Mouse (Mus musculus) lung, postnatal 0 days (tissue): Measurements from ENCODE around the gene Tgfb2. TPM values are rescaled to one million over a fixed set of nuclear protein-coding genes. Genes with fewer than 3 reads are reported as not detected.

Experiments
- ATAC-seq: fragments of 200-750 bp; cut with Nextera tagmentation; 2 replicates; pipeline ENCODE4 v1.8.0; 2017; ENCODE audit warnings: moderate library complexity
- DNase-seq: peaks from one replicate; pipeline ENCODE4 v3.0.0-alpha.2; 2016; ENCODE audit warnings: low spot score
- H3K27ac ChIP-seq: fragments of 300-500 bp; sonication (generic); 2 replicates; pipeline ENCODE4 v1.5.1; 2014; ENCODE audit warnings: antibody characterized with exemption, mild to moderate bottlenecking, low read length, mixed read lengths
- H3K27me3 ChIP-seq: fragments of 300-500 bp; sonication (generic); replicated peaks from 2 replicates; pipeline ENCODE4 v1.6.1; 2014; ENCODE audit warnings: low read length, mixed read lengths; ENCODE audit not compliant: insufficient read depth
- H3K36me3 ChIP-seq: fragments of 300-500 bp; sonication (generic); 2 replicates; pipeline ENCODE4 v1.6.1; 2014; ENCODE audit warnings: low read length, mixed read lengths; ENCODE audit not compliant: insufficient read depth
- H3K4me1 ChIP-seq: fragments of 300-500 bp; sonication (generic); 2 replicates; pipeline ENCODE4 v1.6.1; 2014; ENCODE audit warnings: antibody characterized with exemption, low read depth, low read length, mixed read lengths; ENCODE audit not compliant: insufficient read depth
- H3K4me2 ChIP-seq: fragments of 300-500 bp; sonication (generic); replicated peaks from 2 replicates; pipeline ENCODE4 v1.6.1; 2014; ENCODE audit warnings: low read depth, mild to moderate bottlenecking, low read length, moderate library complexity, mixed read lengths
- H3K4me3 ChIP-seq: fragments of 300-500 bp; sonication (generic); 2 replicates; pipeline ENCODE4 v1.5.1; 2014; ENCODE audit warnings: low read depth, low read length
- H3K9ac ChIP-seq: fragments of 300-500 bp; sonication (generic); replicated peaks from 2 replicates; pipeline ENCODE4 v1.6.1; 2014; ENCODE audit warnings: low read depth, mild to moderate bottlenecking
- H3K9me3 ChIP-seq: fragments of 300-500 bp; sonication (generic); 2 replicates; pipeline ENCODE4 v1.6.1; 2016; ENCODE audit warnings: low read length, mixed read lengths
- CTCF ChIP-seq: IDR thresholded peaks from 2 replicates; pipeline ENCODE4 v1.5.1; 2016; ENCODE audit warnings: antibody characterized with exemption, mild to moderate bottlenecking
- EP300 ChIP-seq: IDR thresholded peaks from 2 replicates; pipeline ENCODE4 v1.6.1; 2016; ENCODE audit warnings: antibody characterized with exemption, mild to moderate bottlenecking, control low read depth
- WGBS: fragments of 180-500 bp; shearing (Covaris S2); extraction: QIAGEN DNeasy Blood & Tissue Kit; methylation state at CpG from one replicate; pipeline ENCODE4 v1.1.7; 2014; 5-methylcytosine and 5-hydroxymethylcytosine counted together
- polyA plus RNA-seq: library from polyadenylated mRNA; unstranded; fragments of >200 nt; fragmentation: Nextera tagmentation; extraction: Ambion mirVana; gene quantifications from 2 replicates; pipeline ENCODE4 v1.2.1, GENCODE M21; 2015

The Tgfb2 gene
- polyA plus RNA-seq, 1 experiment from 2014 or later: 49.7 TPM

- TF ChIP-seq EP300 (0 out of 2 replicates have a peak, but pooled peaks have one; percentile 13), CTCF (no peak)
- Histone ChIP-seq H3K27ac (no peak overlapping the region), H3K4me2 (no peak overlapping the region), H3K27me3 (no peaks in the 10 kb centered on the region), H3K9ac (no peak overlapping the region), H3K9me3 (no peaks in the 10 kb centered on the region), H3K36me3 (no peaks in the 10 kb centered on the region), H3K4me3 (no peak overlapping the region), H3K4me1 (no peaks in the 10 kb centered on the region; the same call in none of the 2 replicates)
- WGBS: 29% methylated on average over 8 of the region's 8 CpGs
- DNase-seq (no peak), ATAC-seq (0 out of 2 replicates have a peak, but pooled peaks have one; percentile 14)
Observed at GRCm38 (mm10) chr1:186652208-186652607, 53.6 kb downstream of the Tgfb2 start.

DNA sequence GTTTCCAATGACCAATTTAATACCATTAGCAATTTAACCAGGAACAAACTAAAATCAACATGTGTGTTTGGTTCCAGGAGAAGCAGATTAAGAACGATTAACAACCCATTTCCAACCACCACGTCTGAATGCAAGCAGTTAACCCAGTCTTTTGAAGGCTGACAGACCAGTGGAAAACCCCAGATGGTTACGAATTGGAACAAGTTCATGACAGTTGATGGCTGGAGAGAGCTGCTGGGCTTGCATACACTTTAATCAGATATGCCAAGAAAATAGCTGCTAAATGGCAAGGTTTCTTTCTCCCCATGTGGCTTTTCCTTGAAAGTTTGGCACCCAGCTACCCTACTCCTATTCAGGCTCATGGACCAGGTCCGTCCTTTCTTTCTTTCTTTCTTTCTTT is 55.8 kb downstream of the Tgfb2 start:
- Histone ChIP-seq H3K9ac (no peak overlapping the region), H3K4me2 (no peak overlapping the region), H3K4me3 (no peak overlapping the region), H3K27ac (no peak overlapping the region), H3K4me1 (no peaks in the 10 kb centered on the region; the same call in 1 of the 2 replicates), H3K27me3 (no peaks in the 10 kb centered on the region), H3K36me3 (no peaks in the 10 kb centered on the region), H3K9me3 (no peaks in the 10 kb centered on the region)
- WGBS: 82% methylated on average over 4 of the region's 4 CpGs
- ATAC-seq (no peak), DNase-seq (no peak)
- TF ChIP-seq CTCF: no peak
- TF ChIP-seq EP300: no peak

DNA sequence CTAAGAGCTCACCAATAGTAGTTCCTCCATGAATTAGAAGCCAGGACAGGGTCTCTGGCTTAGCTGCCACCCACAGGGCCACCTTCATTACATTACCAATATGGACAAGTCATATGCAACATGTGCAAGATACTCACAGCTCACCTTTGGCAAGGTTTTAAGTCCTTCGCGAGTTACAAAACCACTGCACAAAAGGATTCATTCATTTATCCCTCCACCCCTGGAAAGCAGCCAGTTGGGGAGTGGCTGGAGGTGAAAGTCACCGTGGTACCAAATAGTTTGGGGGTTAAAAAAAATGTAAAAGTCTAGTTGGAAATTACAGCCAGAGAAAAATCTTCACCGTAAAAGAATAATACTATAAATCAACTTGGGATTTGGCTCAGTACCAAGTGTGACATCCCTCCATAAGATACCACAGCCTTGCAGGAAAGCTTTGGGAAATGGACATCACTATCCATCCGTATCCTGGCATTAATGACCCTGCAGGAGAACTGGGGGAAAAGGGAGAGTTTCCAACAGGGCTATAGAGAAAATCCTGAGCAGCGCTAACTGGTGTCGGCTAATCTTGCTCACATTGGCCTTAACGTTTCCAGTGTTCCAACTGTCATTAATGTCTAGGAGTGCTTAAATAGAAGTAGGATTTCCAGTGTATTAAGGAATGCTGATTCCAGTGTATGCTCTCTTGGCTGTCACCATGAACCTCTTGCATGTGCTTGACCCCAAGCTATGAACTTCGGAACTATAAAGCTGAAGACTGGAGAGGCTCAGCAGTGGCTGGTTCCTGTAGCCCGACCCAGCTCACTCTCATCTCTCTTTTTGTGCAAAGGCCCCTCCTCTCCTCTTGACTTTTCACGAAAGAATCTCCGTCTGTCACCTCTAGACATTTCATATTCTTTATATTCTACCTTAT is 68.2 kb downstream of the Tgfb2 start:
- DNase-seq: no peak
- no peak for ATAC-seq
- Histone ChIP-seq H3K4me2 (no peak overlapping the region), H3K36me3 (no peaks in the 10 kb centered on the region), H3K27me3 (no peaks in the 10 kb centered on the region), H3K4me1 (no peaks in the 10 kb centered on the region; the same call in 1 of the 2 replicates), H3K9ac (no peak overlapping the region), H3K27ac (no peak overlapping the region), H3K4me3 (no peak overlapping the region), H3K9me3 (no peaks in the 10 kb centered on the region)
- no peak for TF ChIP-seq EP300
- no peak for TF ChIP-seq CTCF
- 33% methylated on average over 12 of the region's 12 CpGs for WGBS

DNA sequence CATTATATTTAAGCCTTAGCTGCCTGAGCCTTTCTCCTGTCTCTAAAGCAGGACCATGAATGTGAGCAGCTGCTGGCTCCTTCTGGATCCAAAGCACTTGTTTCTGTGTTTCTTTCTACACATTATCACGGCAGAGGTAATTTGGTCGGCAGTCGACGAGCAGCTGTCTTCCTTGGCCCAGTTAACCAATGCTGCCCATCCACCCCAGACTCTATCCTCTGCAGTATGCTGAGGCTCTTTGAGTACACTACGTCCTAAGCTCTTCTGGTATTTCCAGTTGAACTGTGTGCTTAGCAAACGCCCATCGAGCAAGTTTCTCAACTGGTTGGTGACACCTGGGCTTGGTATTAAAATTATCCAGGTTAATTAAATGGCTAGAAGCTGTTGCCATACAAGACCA is 70.7 kb downstream of the Tgfb2 start:
- H3K9ac ChIP-seq: no peak overlapping the region
- peak; percentile 75 for ATAC-seq
- no peak overlapping the region for H3K4me3 ChIP-seq
- no peak overlapping the region for H3K27ac ChIP-seq
- peak; percentile 61 for DNase-seq
- no peaks in the 10 kb centered on the region; the same call in 1 of the 2 replicates for H3K36me3 ChIP-seq
- H3K4me1 ChIP-seq: no peaks in the 10 kb centered on the region; the same call in 1 of the 2 replicates
- TF ChIP-seq EP300 (peak; percentile 49; the same call in 1 of the 2 replicates), CTCF (no peak)
- no peaks in the 10 kb centered on the region for H3K27me3 ChIP-seq
- H3K4me2 ChIP-seq: no peak overlapping the region
- WGBS: 57% methylated on average over 7 of the region's 7 CpGs
- H3K9me3 ChIP-seq: no peaks in the 10 kb centered on the region

DNA sequence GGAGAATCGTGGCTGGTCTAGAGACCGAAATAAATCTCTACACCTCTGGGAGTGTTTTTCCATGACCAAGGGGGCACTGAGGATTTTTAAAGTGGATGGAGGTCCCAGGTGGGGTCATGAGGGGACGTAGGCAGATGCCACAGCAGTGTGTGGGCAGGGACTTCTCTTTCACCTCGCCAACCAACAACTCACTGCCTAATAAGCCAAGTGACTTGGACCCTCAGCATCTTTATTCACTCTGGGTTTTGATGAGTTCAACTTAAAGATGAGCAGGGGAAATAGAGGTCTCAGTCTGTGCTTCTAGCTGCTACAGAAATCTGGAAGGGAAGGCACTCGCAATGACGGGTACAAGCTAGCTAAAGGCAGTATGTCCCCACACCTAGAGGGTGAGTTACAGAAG is 74.3 kb downstream of the Tgfb2 start:
- no peaks in the 10 kb centered on the region; the same call in 1 of the 2 replicates for H3K36me3 ChIP-seq
- no peak overlapping the region for H3K4me2 ChIP-seq
- no peaks in the 10 kb centered on the region for H3K9me3 ChIP-seq
- no peak for ATAC-seq
- H3K27me3 ChIP-seq: no peaks in the 10 kb centered on the region
- H3K9ac ChIP-seq: no peak overlapping the region
- H3K4me1 ChIP-seq: no peaks in the 10 kb centered on the region; the same call in 1 of the 2 replicates
- H3K4me3 ChIP-seq: no peak overlapping the region
- TF ChIP-seq CTCF (no peak), EP300 (no peak)
- WGBS: 90% methylated on average over 6 of the region's 6 CpGs
- no peak overlapping the region for H3K27ac ChIP-seq
- no peak for DNase-seq

DNA sequence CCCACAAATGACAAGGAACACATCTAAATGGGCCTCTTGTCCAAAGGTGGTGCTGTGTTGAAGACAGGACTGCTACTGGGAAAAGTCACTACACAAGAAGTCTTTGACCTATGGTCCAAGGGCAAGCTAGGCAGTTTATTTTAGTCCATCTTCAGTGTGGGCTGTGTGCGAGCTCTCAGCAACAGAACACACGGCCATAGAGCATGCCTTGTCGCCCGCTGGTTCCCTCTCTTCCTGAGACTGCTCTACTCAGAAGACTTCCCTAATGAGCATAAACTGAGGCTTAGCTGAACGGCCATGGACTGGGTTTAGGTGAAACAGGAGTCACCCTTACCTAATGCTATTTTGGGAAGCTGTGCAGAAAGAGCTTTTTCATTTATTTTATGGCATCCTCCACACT is 74.8 kb downstream of the Tgfb2 start:
- 87% methylated on average over 5 of the region's 5 CpGs for WGBS
- Histone ChIP-seq H3K27me3 (no peaks in the 10 kb centered on the region), H3K4me2 (no peak overlapping the region), H3K9me3 (no peaks in the 10 kb centered on the region), H3K36me3 (no peaks in the 10 kb centered on the region; the same call in 1 of the 2 replicates), H3K4me1 (no peaks in the 10 kb centered on the region; the same call in 1 of the 2 replicates), H3K4me3 (no peak overlapping the region), H3K27ac (no peak overlapping the region), H3K9ac (no peak overlapping the region)
- ATAC-seq (no peak), DNase-seq (no peak)
- no peak for TF ChIP-seq EP300
- TF ChIP-seq CTCF: no peak
